Mouse (Mus musculus): ENCODE measurements around the gene Mgrn1. TPM values are rescaled to one million over a fixed set of nuclear protein-coding genes. Genes with fewer than 3 reads are reported as not detected.

Mgrn1 gene
- polyA plus RNA-seq, 1 experiment from 2014 or later: 67.9 TPM

- 76% methylated on average over 5 of the region's 5 CpGs for WGBS
- no peaks in the 10 kb centered on the region for H3K36me3 ChIP-seq (replicated peaks; ENCODE audit: control insufficient read depth, insufficient read depth, low read depth, low read length)
- no peaks in the 10 kb centered on the region for H3K27me3 ChIP-seq (ENCODE audit: control insufficient read depth, insufficient read depth, low read length)
- DNase-seq (ENCODE audit: low spot score) (no peak), ATAC-seq (replicated peaks; ENCODE audit: insufficient number of reproducible peaks, low FRiP score, low TSS enrichment, low read depth) (no peak)
- no peak overlapping the region for H3K4me3 ChIP-seq (ENCODE audit: low read depth, low read length)
- H3K27ac ChIP-seq (replicated peaks; ENCODE audit: low read depth, low read length): no peak overlapping the region
- H3K4me2 ChIP-seq (ENCODE audit: low read depth, low read length): no peak overlapping the region
- H3K9me3 ChIP-seq (replicated peaks; ENCODE audit: control insufficient read depth, low read length): no peaks in the 10 kb centered on the region
- no peaks in the 10 kb centered on the region for H3K4me1 ChIP-seq (ENCODE audit: control insufficient read depth, insufficient read depth, low read length)
- no peak overlapping the region for H3K9ac ChIP-seq (replicated peaks; ENCODE audit: low read length)
Measured at GRCm38 (mm10) chr16:4896249-4897027, 10.4 kb downstream of the Mgrn1 start.

DNA sequence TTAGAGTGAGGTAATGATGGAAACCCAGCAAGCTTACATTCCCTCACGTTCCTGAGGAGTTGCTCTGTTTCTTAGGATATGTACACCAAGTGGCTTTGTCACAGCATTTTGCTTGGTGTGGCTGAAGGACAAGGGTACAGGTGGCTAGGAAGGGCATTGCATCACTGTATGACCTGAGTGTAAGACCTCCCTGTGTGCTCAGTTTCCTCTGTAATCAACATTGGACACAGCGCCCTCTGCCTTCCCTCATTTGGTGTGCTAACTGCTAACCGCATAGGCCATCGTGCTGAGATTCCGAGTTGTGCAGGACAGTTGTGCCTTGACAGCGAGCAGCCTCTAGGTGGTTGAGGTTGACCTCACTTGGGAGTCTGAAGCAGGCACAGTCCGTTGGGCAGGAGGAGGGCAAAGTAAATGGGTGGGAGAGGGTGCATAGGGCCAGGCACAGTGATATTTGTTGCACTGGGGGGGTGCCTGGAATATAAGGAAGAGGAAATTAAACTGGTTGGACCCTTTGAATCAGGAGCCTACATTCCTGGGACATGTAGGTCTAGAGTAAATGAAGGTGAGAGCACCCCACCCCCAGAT, 11.2 kb downstream of the Mgrn1 start:
- no peak overlapping the region for H3K4me3 ChIP-seq (ENCODE audit: low read depth, low read length)
- no peak for DNase-seq (ENCODE audit: low spot score)
- no peak for ATAC-seq (replicated peaks; ENCODE audit: insufficient number of reproducible peaks, low FRiP score, low TSS enrichment, low read depth)
- H3K27me3 ChIP-seq (ENCODE audit: control insufficient read depth, insufficient read depth, low read length): no peaks in the 10 kb centered on the region
- H3K9me3 ChIP-seq (replicated peaks; ENCODE audit: control insufficient read depth, low read length): no peaks in the 10 kb centered on the region
- no peaks in the 10 kb centered on the region for H3K36me3 ChIP-seq (replicated peaks; ENCODE audit: control insufficient read depth, insufficient read depth, low read depth, low read length)
- no peak overlapping the region for H3K27ac ChIP-seq (replicated peaks; ENCODE audit: low read depth, low read length)
- no peaks in the 10 kb centered on the region for H3K4me1 ChIP-seq (ENCODE audit: control insufficient read depth, insufficient read depth, low read length)
- H3K9ac ChIP-seq (replicated peaks; ENCODE audit: low read length): no peak overlapping the region
- WGBS: 53% methylated on average over 7 of the region's 7 CpGs
- H3K4me2 ChIP-seq (ENCODE audit: low read depth, low read length): no peak overlapping the region

GRCm38 (mm10) chr16:4898881-4899280, 12.8 kb downstream of the Mgrn1 start:
- no peaks in the 10 kb centered on the region for H3K9me3 ChIP-seq (replicated peaks; ENCODE audit: control insufficient read depth, low read length)
- ATAC-seq (replicated peaks; ENCODE audit: insufficient number of reproducible peaks, low FRiP score, low TSS enrichment, low read depth): no peak
- no peaks in the 10 kb centered on the region for H3K36me3 ChIP-seq (replicated peaks; ENCODE audit: control insufficient read depth, insufficient read depth, low read depth, low read length)
- WGBS: 91% methylated on average over 6 of the region's 6 CpGs
- DNase-seq (ENCODE audit: low spot score): no peak
- H3K27me3 ChIP-seq (ENCODE audit: control insufficient read depth, insufficient read depth, low read length): no peaks in the 10 kb centered on the region
- H3K4me3 ChIP-seq (ENCODE audit: low read depth, low read length): no peak overlapping the region
- no peaks in the 10 kb centered on the region for H3K4me1 ChIP-seq (ENCODE audit: control insufficient read depth, insufficient read depth, low read length)
- no peak overlapping the region for H3K4me2 ChIP-seq (ENCODE audit: low read depth, low read length)
- H3K27ac ChIP-seq (replicated peaks; ENCODE audit: low read depth, low read length): no peak overlapping the region
- H3K9ac ChIP-seq (replicated peaks; ENCODE audit: low read length): no peak overlapping the region

- no peaks in the 10 kb centered on the region for H3K4me1 ChIP-seq (ENCODE audit: control insufficient read depth, insufficient read depth, low read length)
- no peak overlapping the region for H3K4me3 ChIP-seq (ENCODE audit: low read depth, low read length)
- no peak overlapping the region for H3K9ac ChIP-seq (replicated peaks; ENCODE audit: low read length)
- H3K27ac ChIP-seq (replicated peaks; ENCODE audit: low read depth, low read length): no peak overlapping the region
- H3K9me3 ChIP-seq (replicated peaks; ENCODE audit: control insufficient read depth, low read length): no peaks in the 10 kb centered on the region
- H3K4me2 ChIP-seq (ENCODE audit: low read depth, low read length): no peak overlapping the region
- DNase-seq (ENCODE audit: low spot score) (no peak), ATAC-seq (replicated peaks; ENCODE audit: insufficient number of reproducible peaks, low FRiP score, low TSS enrichment, low read depth) (no peak)
- no peaks in the 10 kb centered on the region for H3K36me3 ChIP-seq (replicated peaks; ENCODE audit: control insufficient read depth, insufficient read depth, low read depth, low read length)
- H3K27me3 ChIP-seq (ENCODE audit: control insufficient read depth, insufficient read depth, low read length): no peaks in the 10 kb centered on the region
- 91% methylated on average over 2 of the region's 2 CpGs for WGBS
Measured at GRCm38 (mm10) chr16:4899711-4900110, 13.7 kb downstream of the Mgrn1 start.

- ATAC-seq (replicated peaks; ENCODE audit: insufficient number of reproducible peaks, low FRiP score, low TSS enrichment, low read depth): no peak
- no peaks in the 10 kb centered on the region for H3K27me3 ChIP-seq (ENCODE audit: control insufficient read depth, insufficient read depth, low read length)
- 59% methylated on average over 7 of the region's 7 CpGs for WGBS
Measured at GRCm38 (mm10) chr16:4901167-4901566, 15.1 kb downstream of the Mgrn1 start.

DNA sequence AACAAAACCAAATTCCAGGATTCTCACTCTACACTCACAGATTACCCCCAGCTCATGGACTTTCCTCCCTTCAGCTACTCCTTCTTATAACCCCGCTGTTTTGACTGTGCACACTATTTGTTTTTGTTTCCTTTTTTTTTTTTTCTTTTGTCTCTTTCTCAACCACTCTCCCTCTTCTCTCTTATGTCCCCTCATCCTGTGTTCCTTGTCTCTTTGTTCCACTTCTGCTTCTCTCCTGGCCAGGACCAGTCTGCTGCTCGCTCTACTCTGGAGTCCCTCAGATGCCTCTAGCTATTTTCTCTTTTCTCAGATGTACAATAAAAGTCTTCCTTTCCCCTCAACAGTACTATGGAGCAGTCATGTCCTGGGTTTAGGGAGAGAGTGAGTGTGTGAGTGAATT, 16.3 kb downstream of the Mgrn1 start:
- ATAC-seq (replicated peaks; ENCODE audit: insufficient number of reproducible peaks, low FRiP score, low TSS enrichment, low read depth): no peak
- H3K4me2 ChIP-seq (ENCODE audit: low read depth, low read length): no peak overlapping the region
- no peaks in the 10 kb centered on the region for H3K9me3 ChIP-seq (replicated peaks; ENCODE audit: control insufficient read depth, low read length)
- H3K36me3 ChIP-seq (replicated peaks; ENCODE audit: control insufficient read depth, insufficient read depth, low read depth, low read length): no peaks in the 10 kb centered on the region
- no peaks in the 10 kb centered on the region for H3K27me3 ChIP-seq (ENCODE audit: control insufficient read depth, insufficient read depth, low read length)
- no peaks in the 10 kb centered on the region for H3K4me1 ChIP-seq (ENCODE audit: control insufficient read depth, insufficient read depth, low read length)
- H3K27ac ChIP-seq (replicated peaks; ENCODE audit: low read depth, low read length): no peak overlapping the region
- no peak overlapping the region for H3K4me3 ChIP-seq (ENCODE audit: low read depth, low read length)
- DNase-seq (ENCODE audit: low spot score): no peak
- 76% methylated on average over 2 of the region's 2 CpGs for WGBS
- H3K9ac ChIP-seq (replicated peaks; ENCODE audit: low read length): no peak overlapping the region

More at GRCm38 (mm10) chr16:4901167-4901566, 15.1 kb downstream of the Mgrn1 start:
- no peak for DNase-seq (ENCODE audit: low spot score)
- no peaks in the 10 kb centered on the region for H3K9me3 ChIP-seq (replicated peaks; ENCODE audit: control insufficient read depth, low read length)
- no peak overlapping the region for H3K4me3 ChIP-seq (ENCODE audit: low read depth, low read length)
- no peak overlapping the region for H3K27ac ChIP-seq (replicated peaks; ENCODE audit: low read depth, low read length)
- no peaks in the 10 kb centered on the region for H3K4me1 ChIP-seq (ENCODE audit: control insufficient read depth, insufficient read depth, low read length)
- no peak overlapping the region for H3K9ac ChIP-seq (replicated peaks; ENCODE audit: low read length)
- H3K36me3 ChIP-seq (replicated peaks; ENCODE audit: control insufficient read depth, insufficient read depth, low read depth, low read length): no peaks in the 10 kb centered on the region
- H3K4me2 ChIP-seq (ENCODE audit: low read depth, low read length): no peak overlapping the region

GRCm38 (mm10) chr16:4903491-4904102, 17.5 kb downstream of the Mgrn1 start:
- no peaks in the 10 kb centered on the region for H3K36me3 ChIP-seq (replicated peaks; ENCODE audit: control insufficient read depth, insufficient read depth, low read depth, low read length)
- no peaks in the 10 kb centered on the region for H3K9me3 ChIP-seq (replicated peaks; ENCODE audit: control insufficient read depth, low read length)
- DNase-seq (ENCODE audit: low spot score) (no peak), ATAC-seq (replicated peaks; ENCODE audit: insufficient number of reproducible peaks, low FRiP score, low TSS enrichment, low read depth) (no peak)
- no peak overlapping the region for H3K9ac ChIP-seq (replicated peaks; ENCODE audit: low read length)
- no peaks in the 10 kb centered on the region for H3K4me1 ChIP-seq (ENCODE audit: control insufficient read depth, insufficient read depth, low read length)
- no peak overlapping the region for H3K4me2 ChIP-seq (ENCODE audit: low read depth, low read length)
- 84% methylated on average over 6 of the region's 6 CpGs for WGBS
- no peak overlapping the region for H3K4me3 ChIP-seq (ENCODE audit: low read depth, low read length)
- no peaks in the 10 kb centered on the region for H3K27me3 ChIP-seq (ENCODE audit: control insufficient read depth, insufficient read depth, low read length)
- H3K27ac ChIP-seq (replicated peaks; ENCODE audit: low read depth, low read length): no peak overlapping the region

DNA sequence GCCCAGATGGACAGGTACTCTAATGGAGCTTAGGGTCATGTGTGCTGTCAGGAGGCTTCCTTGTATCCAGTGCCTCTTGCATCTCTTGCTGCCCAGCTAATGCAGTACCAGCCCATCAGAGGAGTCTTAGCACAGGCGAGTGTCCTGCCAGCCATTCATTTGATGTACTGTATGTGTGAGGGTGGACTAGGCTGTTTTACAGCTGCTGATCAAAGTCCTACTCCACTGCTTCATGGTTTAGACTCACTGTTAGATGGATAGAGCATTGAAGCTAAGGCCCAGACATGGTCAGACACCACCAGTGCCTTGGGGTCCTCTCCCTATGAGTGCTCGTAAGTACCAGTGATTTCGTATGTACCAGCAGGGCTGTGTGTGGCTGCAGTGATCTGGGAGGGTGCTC, 18.8 kb downstream of the Mgrn1 start:
- no peaks in the 10 kb centered on the region for H3K36me3 ChIP-seq (replicated peaks; ENCODE audit: control insufficient read depth, insufficient read depth, low read depth, low read length)
- H3K9ac ChIP-seq (replicated peaks; ENCODE audit: low read length): no peak overlapping the region
- no peaks in the 10 kb centered on the region for H3K9me3 ChIP-seq (replicated peaks; ENCODE audit: control insufficient read depth, low read length)
- no peaks in the 10 kb centered on the region for H3K4me1 ChIP-seq (ENCODE audit: control insufficient read depth, insufficient read depth, low read length)
- H3K27me3 ChIP-seq (ENCODE audit: control insufficient read depth, insufficient read depth, low read length): no peaks in the 10 kb centered on the region
- DNase-seq (ENCODE audit: low spot score) (no peak), ATAC-seq (replicated peaks; ENCODE audit: insufficient number of reproducible peaks, low FRiP score, low TSS enrichment, low read depth) (no peak)
- no peak overlapping the region for H3K4me2 ChIP-seq (ENCODE audit: low read depth, low read length)
- H3K4me3 ChIP-seq (ENCODE audit: low read depth, low read length): no peak overlapping the region
- 90% methylated on average over 3 of the region's 3 CpGs for WGBS
- H3K27ac ChIP-seq (replicated peaks; ENCODE audit: low read depth, low read length): no peak overlapping the region

Measured in embryonic facial prominence, embryonic 11.5 days (tissue).